Comparison of ENCODE assay signal across 10 mouse cellular contexts in genomic region chr4:138456536-138456935, GRCm38 (mm10). TPM values are rescaled to one million over a fixed set of nuclear protein-coding genes. Genes with fewer than 3 reads are reported as not detected.
DNase-seq lines count a peak whose midpoint lies in the region; ATAC-seq and TF ChIP-seq lines count a peak whose summit lies in the region.
"Had no signal": no experiment of that assay in that cellular context is flagged by ENCODE, and none has a peak within 500 bp of the region (broad histone marks: within the 10 kb centered on the region; RNA-seq: fewer than 3 reads in every experiment).

No protein-coding gene starts in this region.

- H3K36me3 ChIP-seq in heart, embryonic 12.5 days, result no peaks in the 10 kb centered on the region
- no peaks in the 10 kb centered on the region for H3K36me3 ChIP-seq in ES-Bruce4 (ENCODE audit: control insufficient read depth, insufficient read depth, low read length, poor library complexity, severe bottlenecking)
- no peaks in the 10 kb centered on the region; the same call in 1 of the 2 replicates for H3K36me3 ChIP-seq in forebrain, postnatal 0 days (ENCODE audit: insufficient read depth)
- peaks cover 17% of the 10 kb centered on the region; the same call in 1 of the 2 replicates for H3K36me3 ChIP-seq in midbrain, embryonic 10.5 days
- H3K36me3 ChIP-seq: G1E had no signal

- H3K4me1 ChIP-seq in heart, embryonic 12.5 days (replicated peaks), result peaks cover 18% of the 10 kb centered on the region
- peaks cover 10% of the 10 kb centered on the region for H3K4me1 ChIP-seq in ES-Bruce4 (ENCODE audit: control insufficient read depth, insufficient read depth, low read length)
- peaks cover 5% of the 10 kb centered on the region for H3K4me1 ChIP-seq in forebrain, postnatal 0 days (ENCODE audit: insufficient read depth)
- H3K4me1 ChIP-seq in midbrain, embryonic 10.5 days, result peaks cover 88% of the 10 kb centered on the region

- no peak for TF ChIP-seq EP300 in ES-Bruce4 (IDR thresholded peaks at IDR 0.05; ENCODE audit: insufficient read depth, low read depth, low read length)

- peak overlapping the region; percentile 77; the same call in 1 of the 2 replicates for H3K9ac ChIP-seq in heart, embryonic 12.5 days
- H3K9ac ChIP-seq in ES-Bruce4 (ENCODE audit: low read depth, poor library complexity, severe bottlenecking), result peak overlapping the region; percentile 89
- H3K9ac ChIP-seq in forebrain, postnatal 0 days, result peak overlapping the region; percentile 86

- no peaks in the 10 kb centered on the region for H3K9me3 ChIP-seq in heart, embryonic 12.5 days (replicated peaks)
- no peaks in the 10 kb centered on the region for H3K9me3 ChIP-seq in ES-Bruce4 (replicated peaks; ENCODE audit: control insufficient read depth, insufficient read depth, low read length, poor library complexity, severe bottlenecking)
- H3K9me3 ChIP-seq in forebrain, postnatal 0 days (ENCODE audit: low read length), result no peaks in the 10 kb centered on the region
- H3K9me3 ChIP-seq in midbrain, embryonic 10.5 days (replicated peaks), result no peaks in the 10 kb centered on the region

- DNase-seq in heart, adult 8-10 months (ENCODE audit: low spot score), result no peak
- peak; percentile 9 for DNase-seq in forebrain, postnatal 0 days
- no peak for DNase-seq in midbrain, embryonic 10.5 days (ENCODE audit: low spot score)
- no peak for DNase-seq in thymus, postnatal 36 days
- no peak for DNase-seq in left cerebral cortex, adult 11 months (ENCODE audit: low spot score)
- no peak for DNase-seq in kidney, postnatal 36 days
- DNase-seq: gastrocnemius, postnatal 36 days had no signal

- 6% methylated on average over 6 of the region's 8 CpGs for WGBS in heart, embryonic 12.5 days
- WGBS in forebrain, postnatal 0 days, result 16% methylated on average over 8 of the region's 8 CpGs
- 2% methylated on average over 8 of the region's 8 CpGs for WGBS in midbrain, embryonic 10.5 days

- no peak for TF ChIP-seq POLR2A in ES-Bruce4 (IDR thresholded peaks at IDR 0.05; ENCODE audit: insufficient read depth, low read length)

- no peak for ATAC-seq in heart, embryonic 12.5 days (ENCODE audit: insufficient number of reproducible peaks, low FRiP score)
- no peak for ATAC-seq in forebrain, postnatal 0 days

- H3K27me3 ChIP-seq in heart, embryonic 12.5 days (replicated peaks), result peaks cover 80% of the 10 kb centered on the region
- H3K27me3 ChIP-seq in ES-Bruce4 (ENCODE audit: control insufficient read depth, insufficient read depth, low read length, poor library complexity, severe bottlenecking), result no peaks in the 10 kb centered on the region
- H3K27me3 ChIP-seq in forebrain, postnatal 0 days (ENCODE audit: insufficient read depth, low read length), result no peaks in the 10 kb centered on the region
- peaks cover 80% of the 10 kb centered on the region for H3K27me3 ChIP-seq in midbrain, embryonic 10.5 days (ENCODE audit: low read depth, poor library complexity, severe bottlenecking)

- no peak overlapping the region for H3K27ac ChIP-seq in heart, embryonic 12.5 days (ENCODE audit: poor library complexity, severe bottlenecking)
- H3K27ac ChIP-seq in ES-Bruce4 (ENCODE audit: insufficient read depth, low read length), result no peak overlapping the region
- H3K27ac ChIP-seq in forebrain, postnatal 0 days (ENCODE audit: low read depth, low read length), result peak overlapping the region; percentile 90; the same call in 1 of the 2 replicates
- peak overlapping the region; percentile 97 for H3K27ac ChIP-seq in midbrain, embryonic 10.5 days (replicated peaks)

- peak overlapping the region; percentile 93 for H3K4me2 ChIP-seq in heart, embryonic 12.5 days
- H3K4me2 ChIP-seq in forebrain, postnatal 0 days (ENCODE audit: low read depth), result peak overlapping the region; percentile 96

- H3K4me3 ChIP-seq in heart, embryonic 12.5 days, result peak overlapping the region; percentile 76
- peak overlapping the region; percentile 91 for H3K4me3 ChIP-seq in ES-Bruce4 (ENCODE audit: low read depth, low read length)
- peak overlapping the region; percentile 82 for H3K4me3 ChIP-seq in forebrain, postnatal 0 days (ENCODE audit: low read depth, low read length)
- peak overlapping the region; percentile 96 for H3K4me3 ChIP-seq in midbrain, embryonic 10.5 days

- no peak for TF ChIP-seq CTCF in ES-Bruce4 (IDR thresholded peaks at IDR 0.05; ENCODE audit: low read depth, low read length)
- peak; percentile 20 for TF ChIP-seq CTCF in forebrain, postnatal 0 days (IDR thresholded peaks at IDR 0.05; ENCODE audit: low read depth)

RNA-seq across cellular contexts. Expression of gene Camk2n1, which starts 2.4 kb away (rescaled TPM):
- polyA plus RNA-seq in heart, embryonic 12.5 days (2016; fragmentation: Nextera tagmentation; extraction: Ambion mirVana), result 1.1 and 1.4 TPM in 2 replicates
- 10 to 100 TPM; 10.8 to 12.7 (median 11.1) TPM for total RNA-seq in heart, adult 8-10 months (2022)
- 12.1 and 14.1 TPM in 2 replicates for polyA plus RNA-seq in ES-Bruce4 (2011; ENCODE audit: insufficient read depth, insufficient read length, low read depth, missing spikeins)
- total RNA-seq in forebrain, postnatal 0 days (2014; rRNA removed), result 45.9 and 48.3 TPM in 2 replicates
- 17.1 and 21.4 TPM in 2 replicates for polyA plus RNA-seq in forebrain, postnatal 0 days (2015; fragmentation: Nextera tagmentation; extraction: Ambion mirVana)
- polyA plus RNA-seq in midbrain, embryonic 10.5 days (2016; fragmentation: Nextera tagmentation; extraction: Ambion mirVana), result 3.3 and 3.9 TPM in 2 replicates

RNA-seq across cellular contexts. Expression of gene Mul1, which starts 22.1 kb away (rescaled TPM):
- 18.6 and 21.5 TPM in 2 replicates for polyA plus RNA-seq in heart, embryonic 12.5 days (2016; fragmentation: Nextera tagmentation; extraction: Ambion mirVana)
- total RNA-seq in heart, adult 8-10 months (2022), result 10 to 100 TPM; 72.0 to 84.5 (median 75.5) TPM
- 16.3 and 17.2 TPM in 2 replicates for polyA plus RNA-seq in ES-Bruce4 (2011; ENCODE audit: insufficient read depth, insufficient read length, low read depth, missing spikeins)
- total RNA-seq in forebrain, postnatal 0 days (2014; rRNA removed), result 30.1 and 32.4 TPM in 2 replicates
- polyA plus RNA-seq in forebrain, postnatal 0 days (2015; fragmentation: Nextera tagmentation; extraction: Ambion mirVana), result 13.5 and 19.4 TPM in 2 replicates
- polyA plus RNA-seq in midbrain, embryonic 10.5 days (2016; fragmentation: Nextera tagmentation; extraction: Ambion mirVana), result 19.2 and 22.3 TPM in 2 replicates

Comparison
In these comparisons a context has a peak if more than half of its experiments do, and no peak if none do; other contexts are left out.
1. H3K27ac ChIP-seq: peak in forebrain, postnatal 0 days (single experiment) and midbrain, embryonic 10.5 days (single experiment); none in heart, embryonic 12.5 days (single experiment) and ES-Bruce4 (single experiment).
2. Peak in every context shown above with its lines, with median percentiles within 50 percentile points of each other: H3K4me3 ChIP-seq and H3K9ac ChIP-seq.